Mouse (Mus musculus) gastrocnemius, adult 2 months (tissue): ENCODE data around the gene Nadk. TPM values are rescaled to one million over a fixed set of nuclear protein-coding genes. Genes with fewer than 3 reads are reported as not detected.

Experiments
- DNase-seq: peaks from one replicate; pipeline ENCODE4 v3.0.0; 2022
- H3K27ac ChIP-seq: fragments of 200-600 bp; 2 replicates; pipeline ENCODE4 v1.8.1; 2022; ENCODE audit warnings: mild to moderate bottlenecking
- H3K4me3 ChIP-seq: fragments of 200-600 bp; 2 replicates; pipeline ENCODE4 v1.8.1; 2022; ENCODE audit warnings: mild to moderate bottlenecking, moderate library complexity
- CTCF ChIP-seq: fragments of 200-600 bp; IDR thresholded peaks from 2 replicates; pipeline ENCODE4 v1.8.1; 2022; ENCODE audit warnings: antibody characterized with exemption, mild to moderate bottlenecking, moderate library complexity
- intact Hi-C: fragments of 180-260 bp; cut with DNase I; formaldehyde crosslinking; loops from one replicate; pipeline ENCODE4 v1.15.1; 2025
- total RNA-seq, 2 experiments: library from RNA; stranded (reverse); gene quantifications; 2 replicates each; pipeline ENCODE4 v1.2.3; 2021

Gene Nadk
- total RNA-seq, 2 experiments from 2014 or later, result 16.4 to 21.5 TPM

DNA sequence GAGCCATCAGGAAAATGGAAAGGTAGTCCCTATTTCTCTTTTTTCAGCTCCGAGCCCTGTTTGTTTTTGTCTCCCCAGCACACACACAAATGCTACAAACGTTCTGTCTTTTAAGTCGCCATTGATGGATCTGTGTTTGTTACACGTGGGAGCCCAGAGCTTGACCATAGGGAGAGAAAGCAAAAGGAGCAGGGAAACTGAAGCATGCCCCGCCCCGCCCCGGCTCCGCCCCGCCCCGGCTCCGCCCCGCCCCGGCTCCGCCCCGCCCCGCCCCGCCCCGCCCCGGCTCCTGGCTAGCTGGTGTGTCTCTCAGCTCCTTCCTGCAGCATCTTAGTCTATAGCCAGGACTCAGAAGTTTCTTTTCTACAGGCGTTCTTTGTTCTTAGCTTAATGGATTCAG lies 36.4 kb downstream of the Nadk start:
- TF ChIP-seq CTCF, result no peak
- no peak for DNase-seq
- intact Hi-C loops, result no loop called here
- Histone ChIP-seq H3K27ac (no peak overlapping the region), H3K4me3 (no peak overlapping the region)

DNA sequence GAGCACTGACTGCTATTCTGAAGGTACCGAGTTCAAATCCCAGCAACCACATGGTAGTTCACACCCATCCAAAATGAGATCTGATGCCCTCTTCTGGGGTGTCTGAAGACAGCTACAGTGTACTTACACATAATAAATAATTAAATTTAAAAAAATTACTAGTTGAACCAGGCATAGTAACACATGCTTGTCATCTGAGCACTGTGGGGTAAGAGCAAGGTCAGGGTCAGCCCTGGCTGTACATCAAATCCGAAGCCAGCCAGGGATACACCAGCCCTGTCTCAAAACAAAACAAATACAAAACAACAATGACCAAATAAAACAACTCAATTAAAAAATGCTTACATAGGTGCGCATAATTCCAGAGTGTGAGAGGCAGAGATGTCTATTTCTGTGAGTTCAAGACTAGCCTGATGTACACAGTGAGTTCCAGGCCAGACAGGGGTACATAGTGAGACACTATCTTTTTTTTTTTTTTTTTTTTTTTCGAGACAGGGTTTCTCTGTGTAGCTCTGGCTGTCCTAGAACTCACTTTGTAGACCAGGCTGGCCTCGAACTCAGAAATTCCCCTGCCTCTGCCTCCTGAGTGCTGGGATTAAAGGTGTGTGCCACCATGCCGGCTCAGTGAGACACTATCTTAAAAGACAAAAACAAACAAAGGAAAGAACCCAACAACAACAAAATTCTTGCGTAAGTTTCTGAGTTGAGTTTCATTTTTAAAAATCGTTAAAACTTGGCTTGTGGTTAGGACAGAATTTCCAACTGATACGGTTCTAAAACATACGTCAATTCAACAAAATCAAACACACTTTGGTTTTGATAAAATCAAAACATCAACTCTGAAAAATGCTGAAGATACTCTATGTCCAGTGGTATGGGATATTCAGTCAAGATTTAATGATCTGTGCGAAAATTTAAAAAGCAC lies 38.0 kb downstream of the Nadk start:
- intact Hi-C loops, result no loop called here
- TF ChIP-seq CTCF, result no peak
- Histone ChIP-seq H3K4me3 (peak overlapping the region; percentile 90), H3K27ac (peak overlapping the region; percentile 97)
- no peak for DNase-seq

DNA sequence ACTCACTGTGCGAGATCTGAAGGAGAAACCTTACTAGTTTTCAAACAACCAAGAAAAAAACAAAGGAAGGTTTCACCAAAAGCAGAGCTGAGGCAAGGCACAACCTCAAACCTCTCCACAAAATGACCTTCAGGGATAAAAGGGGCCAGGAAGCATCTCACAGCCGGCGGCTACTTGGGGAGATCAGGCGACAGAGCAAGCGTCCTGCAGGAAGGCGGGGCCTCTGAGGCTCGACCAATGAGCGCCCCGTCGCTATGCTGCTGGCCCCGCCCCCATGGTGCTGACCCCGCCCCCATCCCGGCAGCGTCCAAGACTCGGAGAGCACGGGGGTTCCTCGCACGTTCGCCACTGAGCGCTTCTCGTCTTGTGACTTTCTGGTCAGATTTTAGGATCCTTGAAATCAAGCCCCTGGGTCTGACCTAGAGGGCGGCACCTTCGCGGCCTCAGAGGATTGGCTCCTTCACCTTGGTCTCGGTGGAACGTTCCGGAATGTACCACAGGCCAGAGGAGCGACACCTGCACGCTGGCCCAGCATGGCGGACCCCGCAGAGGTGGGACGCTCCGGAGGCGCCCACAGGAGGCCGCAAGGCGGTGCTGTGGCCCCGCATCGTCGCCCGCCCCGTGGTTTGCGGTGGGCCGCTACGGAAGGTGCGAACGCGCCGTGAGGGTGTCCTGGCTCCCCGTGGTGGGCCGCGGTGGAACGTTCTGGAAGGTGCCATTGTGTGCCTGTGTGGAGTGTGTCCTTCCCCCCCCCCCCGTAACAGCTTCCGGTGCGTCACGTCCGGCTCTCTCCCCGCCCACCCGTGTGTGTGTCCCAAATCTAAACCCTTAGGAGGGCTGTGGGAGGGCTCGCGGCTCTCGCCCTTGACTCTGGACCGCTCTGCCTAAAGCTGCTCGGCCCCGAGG lies 39.2 kb downstream of the Nadk start, which contains the start of gene Slc35e2:
Slc35e2 (plus strand) TSS at position 326 of the 906 bp plus-strand sequence.
- DNase-seq, result peak; percentile 95
- peak within 1 kb of the TSS; percentile 97 for H3K27ac ChIP-seq
- intact Hi-C loops, result no loop called here
- peak; percentile 23; the same call in 1 of the 2 replicates for TF ChIP-seq CTCF
- H3K4me3 ChIP-seq, result peak within 1 kb of the TSS; percentile 90

DNA sequence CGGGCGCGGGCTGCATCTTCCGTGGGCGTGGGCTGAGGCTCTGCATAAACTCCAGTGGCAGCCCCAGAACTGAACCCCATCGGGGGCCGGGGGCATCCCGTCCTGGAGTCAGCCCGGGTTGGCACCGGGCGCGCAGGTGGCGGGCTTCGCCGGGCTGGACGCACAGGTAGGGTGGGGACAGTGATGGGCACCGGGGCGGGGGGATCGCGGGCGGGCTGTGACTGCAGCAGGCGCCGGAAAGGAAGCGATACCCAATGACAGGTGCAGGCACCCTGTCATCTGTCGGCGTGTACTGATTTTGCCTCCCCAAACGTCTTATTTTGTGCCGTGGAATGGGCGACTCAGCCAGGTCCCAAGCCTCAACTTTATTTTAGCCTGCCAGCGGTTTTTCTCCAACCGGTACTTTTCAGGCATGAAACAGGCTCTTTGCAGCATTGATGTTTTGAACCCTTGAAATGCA lies 39.8 kb downstream of the Nadk start:
- no peak for TF ChIP-seq CTCF
- Histone ChIP-seq H3K27ac (peak overlapping the region; percentile 97), H3K4me3 (peak overlapping the region; percentile 90)
- intact Hi-C loops, result no loop called here
- no peak for DNase-seq

DNA sequence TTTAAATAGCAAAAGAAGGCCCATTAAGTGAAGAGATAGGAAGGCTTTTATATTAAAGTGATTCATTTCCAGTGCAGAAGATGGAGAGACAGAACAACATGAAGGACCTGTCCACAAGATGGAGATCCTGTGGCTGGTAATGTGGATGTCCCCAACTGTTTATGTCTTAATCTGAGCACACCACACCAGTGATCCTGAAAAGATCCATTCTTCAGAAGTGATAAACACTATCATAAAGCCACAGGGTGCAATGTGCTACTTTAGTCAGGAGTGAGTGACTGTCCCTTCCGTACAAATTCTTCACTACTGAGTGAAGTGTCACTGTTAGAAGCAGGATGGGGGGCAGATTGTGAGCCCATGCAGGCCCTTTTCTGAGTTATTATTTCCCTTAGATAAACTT lies 40.6 kb downstream of the Nadk start:
- no peak overlapping the region; the same call in 1 of the 2 replicates for H3K27ac ChIP-seq
- no peak for TF ChIP-seq CTCF
- intact Hi-C loops, result no loop called here
- DNase-seq, result no peak
- H3K4me3 ChIP-seq, result peak overlapping the region; percentile 90

DNA sequence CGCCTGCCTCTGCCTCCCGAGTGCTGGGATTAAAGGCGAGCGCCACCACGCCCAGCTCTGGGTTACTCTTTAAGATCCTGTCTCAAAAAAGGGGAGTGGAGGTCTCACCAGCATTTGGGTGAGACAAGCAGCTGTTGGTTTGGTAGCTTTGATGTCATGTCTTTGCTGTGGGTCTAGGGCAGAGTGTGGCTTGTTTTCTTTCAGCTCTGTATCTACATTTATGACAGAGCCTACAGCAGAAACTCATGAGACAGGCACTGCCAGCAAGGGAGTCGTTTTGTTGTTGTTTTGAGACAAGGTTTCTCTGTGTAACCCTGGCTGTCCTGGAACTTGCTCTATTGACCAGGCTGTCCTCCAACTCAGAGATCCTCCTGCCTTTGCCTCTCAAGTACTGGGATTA lies 41.6 kb downstream of the Nadk start:
- intact Hi-C loops, result no loop called here
- Histone ChIP-seq H3K4me3 (no peak overlapping the region), H3K27ac (no peak overlapping the region)
- no peak for DNase-seq
- no peak for TF ChIP-seq CTCF

DNA sequence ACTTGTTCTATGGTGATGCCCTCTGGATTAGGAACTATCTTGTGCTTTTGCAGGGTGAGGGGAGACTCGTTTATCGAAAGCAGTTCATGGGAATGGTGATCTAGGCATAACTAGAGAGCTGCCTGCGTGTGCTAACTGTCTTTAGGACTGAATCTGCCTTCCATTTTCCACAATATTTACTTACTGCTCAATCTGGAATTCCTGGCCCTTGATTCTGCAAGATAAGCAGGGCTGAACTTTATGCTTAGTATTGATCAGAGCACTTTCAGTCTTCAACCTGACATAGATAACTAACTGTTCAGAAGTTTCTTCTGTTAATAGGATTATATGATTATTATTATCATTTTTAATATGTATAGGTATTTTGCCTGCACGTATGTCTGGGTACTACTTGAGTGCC lies 43.0 kb downstream of the Nadk start:
- Histone ChIP-seq H3K4me3 (no peak overlapping the region), H3K27ac (no peak overlapping the region)
- intact Hi-C loops, result no loop called here
- no peak for TF ChIP-seq CTCF
- no peak for DNase-seq

DNA sequence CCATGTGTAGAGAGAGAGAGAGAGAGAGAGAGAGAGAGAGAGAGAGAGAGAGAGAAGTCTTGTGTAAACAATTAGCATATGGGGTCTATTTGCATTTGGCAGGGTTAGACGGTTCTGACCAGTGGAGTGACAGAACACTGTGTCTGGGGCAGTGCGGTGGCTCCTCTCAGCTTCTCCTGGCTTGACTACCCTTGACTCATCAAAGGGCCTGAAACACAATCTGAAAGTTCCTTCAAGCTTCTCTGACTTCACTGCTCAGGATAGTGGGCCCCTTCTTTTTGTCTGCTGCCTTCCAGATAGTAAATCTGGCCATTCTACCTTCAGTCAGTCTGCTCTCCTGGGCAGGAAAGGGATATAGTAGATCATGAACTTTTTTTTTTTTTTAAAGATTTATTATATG lies 44.6 kb downstream of the Nadk start:
- TF ChIP-seq CTCF, result no peak
- Histone ChIP-seq H3K4me3 (no peak overlapping the region), H3K27ac (no peak overlapping the region)
- intact Hi-C loops, result no loop called here
- no peak for DNase-seq

DNA sequence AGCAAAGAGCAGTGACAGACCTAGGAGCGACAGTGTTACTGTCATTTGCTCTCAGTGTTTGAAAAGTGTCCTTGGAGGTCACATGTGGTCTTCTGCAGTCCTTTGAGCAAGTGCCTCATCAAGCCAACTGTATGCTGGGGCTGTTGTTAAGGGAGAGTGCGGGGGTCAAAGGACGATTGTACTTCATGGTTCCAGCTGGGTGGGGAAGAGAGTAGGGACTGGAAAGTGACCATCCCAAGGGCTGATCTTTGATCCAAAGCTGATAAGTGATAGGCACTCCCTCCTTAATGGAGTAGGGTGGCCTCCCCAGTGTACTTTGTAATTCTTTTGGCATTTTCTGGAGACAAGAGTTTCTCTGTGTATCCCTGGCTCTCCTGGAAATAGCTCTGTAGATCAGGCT lies 49.7 kb downstream of the Nadk start:
- no peak overlapping the region for H3K27ac ChIP-seq
- no peak for DNase-seq
- no peak for TF ChIP-seq CTCF
- intact Hi-C loops, result no loop called here
- H3K4me3 ChIP-seq, result no peak overlapping the region

DNA sequence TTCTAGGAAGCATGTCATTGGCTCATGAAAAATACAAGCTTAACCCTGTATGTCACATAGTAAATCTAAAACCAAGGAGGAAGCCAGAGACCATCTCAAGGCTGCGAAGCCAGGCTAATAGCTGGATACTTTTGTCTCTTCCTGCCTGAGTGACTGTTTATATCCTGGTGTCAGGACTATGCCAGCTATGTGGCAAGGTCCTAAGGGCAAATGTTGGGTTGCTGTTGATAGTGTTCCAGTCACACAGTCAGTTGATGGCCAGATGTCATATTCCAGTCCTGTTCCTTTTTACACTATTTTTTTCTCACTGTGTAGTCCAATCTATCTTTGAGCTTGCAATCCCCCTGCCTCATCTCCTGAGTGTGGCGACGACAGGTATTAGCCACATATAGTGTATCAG lies 51.1 kb downstream of the Nadk start:
- no peak for DNase-seq
- TF ChIP-seq CTCF, result no peak
- intact Hi-C loops, result no loop called here
- H3K27ac ChIP-seq, result no peak overlapping the region
- no peak overlapping the region for H3K4me3 ChIP-seq

DNA sequence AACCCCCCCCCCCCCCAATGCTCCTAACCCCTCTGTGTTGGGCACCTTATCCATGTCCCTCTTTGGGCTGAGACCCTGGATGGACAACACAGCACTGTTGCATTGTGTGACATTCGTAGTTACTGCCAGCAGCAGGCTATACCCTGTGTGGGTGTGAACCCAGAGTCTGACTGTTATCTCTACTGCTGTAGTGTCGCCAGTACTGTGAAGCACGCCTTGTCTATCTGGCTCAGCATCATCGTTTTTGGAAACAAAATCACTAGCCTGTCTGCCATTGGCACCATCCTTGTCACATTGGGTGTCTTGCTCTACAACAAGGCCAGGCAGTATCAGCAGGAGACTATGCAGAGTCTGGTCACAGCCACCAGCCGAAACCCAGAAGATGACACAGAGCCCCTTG lies 56.1 kb downstream of the Nadk start:
- no peak for DNase-seq

DNA sequence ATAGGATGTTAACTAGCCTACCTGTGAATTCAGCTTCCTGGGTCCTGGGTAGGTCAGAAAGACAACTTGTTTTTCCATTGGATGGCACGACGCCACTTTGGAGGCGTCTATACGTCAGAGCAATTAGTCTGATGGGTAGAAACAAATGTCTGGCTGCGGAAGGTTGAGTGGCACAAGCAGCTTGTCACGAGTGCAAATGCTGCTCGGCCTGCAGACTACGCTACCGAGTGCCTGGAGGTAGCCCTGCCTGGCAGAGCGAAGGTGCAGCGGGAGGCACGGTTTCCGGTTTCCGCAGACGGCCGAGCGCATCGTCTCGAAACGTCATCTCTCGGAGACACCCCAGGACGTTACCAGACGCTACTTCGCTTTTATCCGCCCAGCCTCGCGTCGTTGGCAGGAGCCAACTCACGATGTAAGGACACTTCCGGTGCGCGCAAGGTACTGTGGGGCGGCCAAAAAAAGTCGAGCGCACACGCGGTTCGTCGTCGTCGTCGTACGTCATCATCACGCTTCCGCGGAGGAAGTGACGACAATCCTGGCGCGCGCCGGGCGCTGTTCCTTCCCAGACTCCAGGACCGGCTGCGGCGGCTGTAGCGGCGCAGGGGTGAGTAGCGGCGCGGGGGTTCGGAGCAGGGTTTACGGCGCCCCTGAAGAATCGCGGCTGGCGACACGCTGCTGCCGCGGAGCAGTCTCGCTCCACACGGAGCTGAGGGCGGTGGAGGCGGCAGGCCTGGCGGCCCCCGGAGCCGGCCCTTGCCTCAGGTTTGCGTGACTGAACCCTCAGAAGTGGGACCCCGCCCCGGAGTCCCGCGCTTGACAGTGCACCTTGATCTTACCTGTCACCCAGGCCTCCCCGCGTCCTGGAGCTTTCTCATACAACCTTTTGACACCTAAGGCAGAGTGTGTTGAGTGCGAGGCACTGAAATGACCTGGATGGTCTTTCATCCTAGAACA lies 62.4 kb downstream of the Nadk start, which contains the start of gene Cdk11b:
Cdk11b (plus strand) TSS at position 517 of the 954 bp plus-strand sequence.
- DNase-seq, result peak; percentile 97
- no peak for TF ChIP-seq CTCF
- intact Hi-C loops, result loop anchor here (5.0 kb wide), 2 partner anchors 43 to 78 kb away; partner anchors contain the start of genes Mib2 and Ssu72
- H3K27ac ChIP-seq, result peak within 1 kb of the TSS; percentile 93
- peak within 1 kb of the TSS; percentile 81 for H3K4me3 ChIP-seq

More for the DNA sequence above, 56.1 kb downstream of the Nadk start:
- no peak overlapping the region for H3K4me3 ChIP-seq
- H3K27ac ChIP-seq, result no peak overlapping the region
- TF ChIP-seq CTCF, result no peak
- intact Hi-C loops, result no loop called here
